Mouse (Mus musculus) heart, embryonic 16.5 days (tissue): Measurements from ENCODE around the gene Fzr1. TPM values are rescaled to one million over a fixed set of nuclear protein-coding genes. Genes with fewer than 3 reads are reported as not detected.
A peak's percentile ranks its signal among the peaks of the same experiment; 100 is the strongest.

Experiments used
- ATAC-seq: fragments of 200-750 bp; cut with Nextera tagmentation; replicated peaks from 2 replicates; pipeline ENCODE4 v1.8.0; 2017; ENCODE audit warnings: moderate number of reproducible peaks; ENCODE audit not compliant: insufficient read depth, low FRiP score; ENCODE audit errors: extremely low read depth
- H3K27ac ChIP-seq: fragments of 300-500 bp; sonication (generic); 2 replicates; pipeline ENCODE4 v1.5.1; 2014; ENCODE audit warnings: mild to moderate bottlenecking, low read length, control low read depth, moderate library complexity
- H3K27me3 ChIP-seq: fragments of 300-500 bp; sonication (generic); 2 replicates; pipeline ENCODE4 v1.6.1; 2014; ENCODE audit warnings: low read length, mixed read lengths; ENCODE audit not compliant: control insufficient read depth, insufficient read depth
- H3K36me3 ChIP-seq: fragments of 300-500 bp; sonication (generic); 2 replicates; pipeline ENCODE4 v1.6.1; 2014; ENCODE audit not compliant: control insufficient read depth, insufficient read depth
- H3K4me1 ChIP-seq: fragments of 300-500 bp; sonication (generic); 2 replicates; pipeline ENCODE4 v1.6.1; 2014; ENCODE audit warnings: low read length, mixed read lengths; ENCODE audit not compliant: control insufficient read depth, insufficient read depth
- H3K4me2 ChIP-seq: fragments of 300-500 bp; sonication (generic); 2 replicates; pipeline ENCODE4 v1.6.1; 2014; ENCODE audit warnings: low read depth, mild to moderate bottlenecking, control low read depth, low read length
- H3K4me3 ChIP-seq: fragments of 300-500 bp; sonication (generic); 2 replicates; pipeline ENCODE4 v1.5.1; 2014; ENCODE audit warnings: mild to moderate bottlenecking, control low read depth, low read length
- H3K9ac ChIP-seq: fragments of 300-500 bp; sonication (generic); 2 replicates; pipeline ENCODE4 v1.6.1; 2014; ENCODE audit warnings: low read length, control low read depth
- H3K9me3 ChIP-seq: fragments of 300-500 bp; sonication (generic); replicated peaks from 2 replicates; pipeline ENCODE4 v1.6.1; 2016; ENCODE audit warnings: low read length; ENCODE audit not compliant: control insufficient read depth
- WGBS: fragments of 180-500 bp; shearing (Covaris S2); extraction: QIAGEN DNeasy Blood & Tissue Kit; methylation state at CpG from one replicate; pipeline ENCODE4 v1.1.7; 2014; 5-methylcytosine and 5-hydroxymethylcytosine counted together
- polyA plus RNA-seq: library from polyadenylated mRNA; unstranded; fragments of >200 nt; fragmentation: Nextera tagmentation; extraction: Ambion mirVana; gene quantifications from 2 replicates; pipeline ENCODE4 v1.2.1, GENCODE M21; 2015

The Fzr1 gene
- polyA plus RNA-seq, 1 experiment from 2014 or later = 74.6 TPM

- ATAC-seq = peak; percentile 50
- H3K9ac ChIP-seq = peak overlapping the region; percentile 67
- H3K4me3 ChIP-seq = peak overlapping the region; percentile 13; the same call in 1 of the 2 replicates
Measured at GRCm38 (mm10) chr10:81411471-81412400, 33.4 kb upstream of the Fzr1 start.

GRCm38 (mm10) chr10:81410981-81411380 lies 32.7 kb upstream of the Fzr1 start:
- H3K36me3 ChIP-seq = peaks cover 6% of the 10 kb centered on the region
- H3K4me3 ChIP-seq = no peak overlapping the region
- H3K27me3 ChIP-seq = no peaks in the 10 kb centered on the region
- peaks cover 90% of the 10 kb centered on the region for H3K4me1 ChIP-seq
- H3K9me3 ChIP-seq = no peaks in the 10 kb centered on the region
- peak overlapping the region; percentile 20; the same call in 1 of the 2 replicates for H3K4me2 ChIP-seq
- H3K27ac ChIP-seq = peak overlapping the region; percentile 100
- ATAC-seq = no peak
- 50% methylated on average over 9 of the region's 9 CpGs for WGBS
- H3K9ac ChIP-seq = peak overlapping the region; percentile 50

More at GRCm38 (mm10) chr10:81411471-81412400, 33.4 kb upstream of the Fzr1 start:
- Histone ChIP-seq H3K36me3 (0 out of 2 replicates have a peak, but pooled peaks cover 2% of the 10 kb centered on the region), H3K4me1 (peaks cover 91% of the 10 kb centered on the region), H3K4me2 (peak overlapping the region; percentile 55), H3K9me3 (no peaks in the 10 kb centered on the region), H3K27ac (peak overlapping the region; percentile 100), H3K27me3 (no peaks in the 10 kb centered on the region)
- WGBS = 27% methylated on average over 18 of the region's 18 CpGs

GRCm38 (mm10) chr10:81410350-81410749 lies 32.0 kb upstream of the Fzr1 start:
- H3K4me1 ChIP-seq = peaks cover 89% of the 10 kb centered on the region
- WGBS = 61% methylated on average over 4 of the region's 4 CpGs
- peak overlapping the region; percentile 100 for H3K27ac ChIP-seq
- no peak for ATAC-seq
- peak overlapping the region; percentile 20; the same call in 1 of the 2 replicates for H3K4me2 ChIP-seq
- H3K36me3 ChIP-seq = peaks cover 11% of the 10 kb centered on the region
- no peaks in the 10 kb centered on the region for H3K27me3 ChIP-seq
- H3K9me3 ChIP-seq = no peaks in the 10 kb centered on the region
- 0 out of 2 replicates have a peak overlapping the region, but pooled peaks have one; percentile 13 for H3K4me3 ChIP-seq
- H3K9ac ChIP-seq = peak overlapping the region; percentile 51; the same call in 1 of the 2 replicates

GRCm38 (mm10) chr10:81409330-81409729 lies 31.0 kb upstream of the Fzr1 start:
- Histone ChIP-seq H3K27me3 (no peaks in the 10 kb centered on the region), H3K36me3 (peaks cover 21% of the 10 kb centered on the region), H3K9me3 (no peaks in the 10 kb centered on the region), H3K4me1 (peaks cover 81% of the 10 kb centered on the region), H3K27ac (peak overlapping the region; percentile 100), H3K4me2 (peak overlapping the region; percentile 24; the same call in 1 of the 2 replicates), H3K4me3 (no peak overlapping the region; the same call in 1 of the 2 replicates), H3K9ac (0 out of 2 replicates have a peak overlapping the region, but pooled peaks have one; percentile 18)
- WGBS = 37% methylated on average over 8 of the region's 8 CpGs
- ATAC-seq = no peak

GRCm38 (mm10) chr10:81408871-81409291 lies 30.6 kb upstream of the Fzr1 start:
- Histone ChIP-seq H3K9ac (no peak overlapping the region), H3K27me3 (no peaks in the 10 kb centered on the region), H3K27ac (peak overlapping the region; percentile 100), H3K9me3 (no peaks in the 10 kb centered on the region), H3K4me1 (peaks cover 77% of the 10 kb centered on the region), H3K4me3 (no peak overlapping the region), H3K36me3 (peaks cover 22% of the 10 kb centered on the region), H3K4me2 (no peak overlapping the region)
- WGBS = 25% methylated on average over 9 of the region's 9 CpGs
- peak; percentile 30 for ATAC-seq

GRCm38 (mm10) chr10:81408424-81408729 lies 30.1 kb upstream of the Fzr1 start:
- 56% methylated on average over 13 of the region's 13 CpGs for WGBS

GRCm38 (mm10) chr10:81407539-81408423 lies 29.5 kb upstream of the Fzr1 start:
- Histone ChIP-seq H3K9me3 (no peaks in the 10 kb centered on the region), H3K4me3 (peak overlapping the region; percentile 28), H3K9ac (peak overlapping the region; percentile 47), H3K4me1 (peaks cover 71% of the 10 kb centered on the region), H3K27me3 (no peaks in the 10 kb centered on the region), H3K27ac (peak overlapping the region; percentile 34), H3K36me3 (peaks cover 27% of the 10 kb centered on the region), H3K4me2 (peak overlapping the region; percentile 47)
- ATAC-seq = peak; percentile 33
- 22% methylated on average over 31 of the region's 31 CpGs for WGBS

More at GRCm38 (mm10) chr10:81408424-81408729, 30.1 kb upstream of the Fzr1 start:
- H3K9me3 ChIP-seq = no peaks in the 10 kb centered on the region
- H3K27ac ChIP-seq = peak overlapping the region; percentile 34
- H3K27me3 ChIP-seq = no peaks in the 10 kb centered on the region
- no peak for ATAC-seq
- H3K36me3 ChIP-seq = peaks cover 27% of the 10 kb centered on the region
- no peak overlapping the region for H3K4me2 ChIP-seq
- no peak overlapping the region for H3K9ac ChIP-seq
- peaks cover 73% of the 10 kb centered on the region for H3K4me1 ChIP-seq
- H3K4me3 ChIP-seq = no peak overlapping the region

GRCm38 (mm10) chr10:81406504-81407440 lies 28.5 kb upstream of the Fzr1 start:
- ATAC-seq = no peak
- WGBS = 35% methylated on average over 24 of the region's 24 CpGs
- no peaks in the 10 kb centered on the region for H3K27me3 ChIP-seq
- H3K27ac ChIP-seq = peak overlapping the region; percentile 29; the same call in 1 of the 2 replicates
- H3K4me3 ChIP-seq = peak overlapping the region; percentile 28
- H3K4me2 ChIP-seq = peak overlapping the region; percentile 47
- H3K9me3 ChIP-seq = no peaks in the 10 kb centered on the region
- peak overlapping the region; percentile 47 for H3K9ac ChIP-seq
- H3K36me3 ChIP-seq = peaks cover 25% of the 10 kb centered on the region
- peaks cover 71% of the 10 kb centered on the region for H3K4me1 ChIP-seq
